Mouse (Mus musculus): Measurements from ENCODE around the gene Izumo1. TPM values are rescaled to one million over a fixed set of nuclear protein-coding genes. Genes with fewer than 3 reads are reported as not detected.

Izumo1 gene
- polyA plus RNA-seq, 1 experiment from 2014 or later = 0.10 TPM

DNA sequence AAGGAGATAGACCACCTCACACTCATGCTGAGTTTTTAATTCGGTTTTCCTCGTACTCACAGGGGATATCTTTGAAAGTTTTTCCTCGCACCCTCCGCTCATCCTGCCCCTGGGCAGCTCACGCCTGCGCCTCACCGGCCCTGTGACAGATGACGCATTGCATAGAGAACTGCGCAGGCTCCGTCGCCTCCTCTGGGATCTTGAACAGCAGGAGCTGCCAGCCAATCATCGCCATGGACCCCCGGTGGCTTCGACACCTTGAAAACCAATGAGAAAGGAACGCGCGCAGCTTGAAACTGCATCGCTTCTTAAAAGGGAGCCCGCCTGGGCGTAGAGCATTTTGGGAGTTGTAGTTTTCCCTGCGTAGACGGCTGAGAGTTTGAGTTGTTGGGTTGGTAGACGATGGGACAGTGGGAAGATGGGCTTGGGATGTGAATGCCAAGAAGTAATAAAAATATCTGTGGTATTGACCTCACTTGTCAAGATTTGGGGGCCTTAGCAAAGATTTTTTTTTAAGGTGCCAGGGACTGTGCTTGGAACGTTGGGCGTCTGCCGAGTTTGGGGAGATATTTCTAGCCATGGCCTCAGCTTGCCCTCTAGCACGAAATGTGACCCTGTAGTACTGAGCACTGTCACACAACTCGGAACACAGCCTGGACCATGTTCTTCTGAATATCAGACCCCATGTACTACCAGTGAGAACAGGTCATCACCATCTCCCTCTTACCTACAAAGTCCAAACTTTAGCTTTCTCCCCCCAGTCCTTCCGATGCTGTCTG, 17.2 kb downstream of the Izumo1 start:
- Histone ChIP-seq H3K9ac (peak overlapping the region; percentile 48; the same call in 1 of the 2 replicates), H3K9me3 (replicated peaks) (0 out of 2 replicates have a peak, but pooled peaks cover 3% of the 10 kb centered on the region), H3K4me2 (peak overlapping the region; percentile 59), H3K36me3 (ENCODE audit: poor library complexity, severe bottlenecking) (peaks cover 9% of the 10 kb centered on the region), H3K4me1 (peaks cover 27% of the 10 kb centered on the region), H3K27ac (no peak overlapping the region), H3K27me3 (no peaks in the 10 kb centered on the region), H3K4me3 (peak overlapping the region; percentile 19)
- ATAC-seq = peak; percentile 93
- WGBS = 17% methylated on average over 29 of the region's 29 CpGs

DNA sequence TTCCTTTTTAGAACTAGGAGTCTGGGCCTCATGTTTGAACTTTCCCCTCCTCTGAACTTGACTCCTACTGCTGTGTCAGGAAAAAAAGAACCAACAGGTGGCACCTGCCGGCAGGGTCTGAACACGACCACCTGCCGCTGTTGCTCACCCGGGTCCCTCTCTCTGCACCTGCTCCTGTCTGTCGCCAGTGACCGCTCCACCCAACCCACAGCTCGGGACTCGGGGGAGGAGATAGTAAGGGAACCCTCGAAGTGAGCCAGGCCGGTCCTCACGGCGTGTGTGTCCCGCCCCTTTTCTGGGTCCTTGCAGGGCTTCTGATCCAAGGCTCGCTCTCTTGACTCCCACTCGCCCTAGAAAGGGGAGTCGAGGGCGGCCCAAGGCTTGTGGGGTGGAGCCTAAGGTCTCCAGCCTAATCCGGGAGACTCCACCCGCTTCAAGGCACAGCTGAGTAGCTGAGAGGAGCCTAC, 18.0 kb downstream of the Izumo1 start, which contains the start of gene Mamstr:
TSS of gene Mamstr (plus strand) at position 417 of the 467 bp plus-strand sequence.
- peaks cover 33% of the 10 kb centered on the region for H3K4me1 ChIP-seq
- no peak for ATAC-seq
- 0 out of 2 replicates have a peak, but pooled peaks cover 3% of the 10 kb centered on the region for H3K9me3 ChIP-seq (replicated peaks)
- peaks cover 9% of the 10 kb centered on the region for H3K36me3 ChIP-seq (ENCODE audit: poor library complexity, severe bottlenecking)
- peak within 1 kb of the TSS; percentile 59; the same call in 1 of the 2 replicates for H3K4me2 ChIP-seq
- no peak within 1 kb of the TSS; the same call in 1 of the 2 replicates for H3K27ac ChIP-seq
- no peak within 1 kb of the TSS for H3K4me3 ChIP-seq
- 20% methylated on average over 19 of the region's 19 CpGs for WGBS
- no peak within 1 kb of the TSS for H3K9ac ChIP-seq
- no peaks in the 10 kb centered on the region for H3K27me3 ChIP-seq

DNA sequence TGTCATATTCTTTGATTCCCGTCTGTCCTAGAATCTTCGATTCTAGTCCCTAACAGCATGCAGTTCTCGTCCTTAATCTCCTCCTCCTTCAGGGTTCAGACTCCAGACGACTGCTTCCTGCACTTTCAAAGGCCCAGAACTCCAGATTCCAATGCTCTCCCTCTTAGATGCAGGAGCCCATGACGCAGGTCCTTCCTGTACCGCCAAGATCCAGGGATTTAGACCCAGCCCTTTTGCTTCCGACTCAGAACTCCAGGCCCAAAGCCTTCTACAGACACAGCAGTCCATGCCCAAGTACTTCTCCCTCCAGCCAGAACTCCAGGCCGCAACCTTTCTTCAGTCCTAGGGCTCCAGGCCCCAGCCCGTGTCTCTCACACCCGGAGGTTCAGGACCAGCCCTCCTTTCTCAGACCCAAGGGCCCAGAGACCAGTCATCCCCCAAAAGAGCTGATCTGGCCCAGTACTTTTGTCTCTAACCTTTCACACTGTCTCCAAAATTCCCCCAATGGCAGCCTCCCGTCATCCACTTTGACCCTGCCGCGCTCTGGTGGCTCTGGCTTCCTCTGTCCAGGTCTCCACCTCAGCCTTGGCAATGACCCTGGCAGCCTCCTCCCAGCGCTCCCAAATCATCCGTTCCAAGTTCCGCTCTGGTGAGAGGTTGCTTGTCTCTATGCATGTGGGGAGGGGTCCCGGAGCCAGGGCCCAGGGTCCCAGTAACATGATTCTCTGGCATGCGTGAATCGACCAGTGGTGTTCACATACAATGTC, 18.8 kb downstream of the Izumo1 start:
- ATAC-seq = no peak
- Histone ChIP-seq H3K9ac (no peak overlapping the region), H3K27ac (no peak overlapping the region; the same call in 1 of the 2 replicates), H3K36me3 (ENCODE audit: poor library complexity, severe bottlenecking) (peaks cover 9% of the 10 kb centered on the region), H3K4me1 (peaks cover 37% of the 10 kb centered on the region), H3K27me3 (no peaks in the 10 kb centered on the region), H3K4me2 (no peak overlapping the region), H3K4me3 (no peak overlapping the region), H3K9me3 (replicated peaks) (0 out of 2 replicates have a peak, but pooled peaks cover 3% of the 10 kb centered on the region)
- 72% methylated on average over 19 of the region's 19 CpGs for WGBS

DNA sequence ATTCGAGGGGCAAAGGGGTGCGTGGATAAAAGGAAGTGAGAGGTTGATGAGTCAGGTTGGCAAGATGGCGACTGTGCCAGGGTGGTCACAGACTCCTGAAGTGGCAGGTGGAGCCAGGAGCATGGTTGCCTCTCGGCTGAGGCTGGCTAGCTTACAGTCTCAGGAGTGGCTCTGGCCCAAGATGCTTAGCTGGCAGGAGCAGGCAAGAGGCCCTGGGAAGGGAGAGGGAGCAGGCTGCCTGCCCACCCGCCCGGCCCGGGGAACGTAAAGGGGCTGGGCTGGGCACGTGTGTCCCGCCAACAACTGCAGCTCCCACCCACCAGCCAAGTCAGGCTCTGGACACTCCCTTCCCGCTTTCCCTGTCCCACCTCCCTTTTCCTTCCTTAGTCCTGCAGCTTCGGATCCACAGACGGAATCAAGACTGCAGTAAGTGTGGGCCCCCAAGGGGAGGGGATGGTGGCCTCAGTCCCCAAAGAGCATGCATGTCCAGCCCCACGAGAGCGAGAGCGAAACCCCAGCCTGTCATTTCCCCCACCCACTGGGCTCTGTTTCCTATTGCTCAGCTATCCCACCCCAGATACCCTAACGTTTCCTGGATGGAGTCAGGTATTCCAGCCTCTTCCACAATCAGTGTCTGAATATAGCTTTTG, 19.9 kb downstream of the Izumo1 start:
- H3K4me1 ChIP-seq = peaks cover 37% of the 10 kb centered on the region
- WGBS = 56% methylated on average over 17 of the region's 17 CpGs
- peaks cover 4% of the 10 kb centered on the region; the same call in 1 of the 2 replicates for H3K36me3 ChIP-seq (ENCODE audit: poor library complexity, severe bottlenecking)
- 0 out of 2 replicates have a peak overlapping the region, but pooled peaks have one; percentile 0 for H3K9ac ChIP-seq
- peak overlapping the region; percentile 7; the same call in 1 of the 2 replicates for H3K4me2 ChIP-seq
- no peak for ATAC-seq
- no peaks in the 10 kb centered on the region for H3K9me3 ChIP-seq (replicated peaks)
- no peak overlapping the region for H3K4me3 ChIP-seq
- no peaks in the 10 kb centered on the region for H3K27me3 ChIP-seq
- H3K27ac ChIP-seq = peak overlapping the region; percentile 31

DNA sequence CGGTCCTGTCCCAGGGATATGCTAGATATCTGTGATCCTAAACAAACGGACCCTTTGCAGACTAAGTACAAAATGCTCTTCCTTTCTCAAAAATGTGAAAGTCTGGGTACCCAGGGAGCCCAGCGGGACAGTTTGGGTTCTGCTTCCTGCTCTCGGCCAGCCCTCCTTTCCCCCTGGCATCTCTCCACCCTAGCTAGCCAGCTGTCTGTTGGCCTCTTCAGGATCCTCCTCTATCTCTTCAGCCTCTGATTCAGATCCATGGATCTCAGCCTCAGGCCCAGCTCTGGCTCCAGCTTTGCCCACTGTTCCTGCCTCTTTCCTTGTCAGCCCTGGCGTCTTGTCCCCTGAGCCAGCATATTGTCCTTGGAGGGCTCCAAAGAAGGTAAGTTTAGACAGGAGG, 20.5 kb downstream of the Izumo1 start:
- H3K4me3 ChIP-seq = no peak overlapping the region
- peak overlapping the region; percentile 31; the same call in 1 of the 2 replicates for H3K27ac ChIP-seq
- no peaks in the 10 kb centered on the region for H3K36me3 ChIP-seq (ENCODE audit: poor library complexity, severe bottlenecking)
- H3K4me2 ChIP-seq = peak overlapping the region; percentile 87
- H3K9me3 ChIP-seq (replicated peaks) = no peaks in the 10 kb centered on the region
- no peak for ATAC-seq
- H3K9ac ChIP-seq = 0 out of 2 replicates have a peak overlapping the region, but pooled peaks have one; percentile 0
- 88% methylated on average over 5 of the region's 5 CpGs for WGBS
- H3K27me3 ChIP-seq = no peaks in the 10 kb centered on the region
- peaks cover 37% of the 10 kb centered on the region for H3K4me1 ChIP-seq

DNA sequence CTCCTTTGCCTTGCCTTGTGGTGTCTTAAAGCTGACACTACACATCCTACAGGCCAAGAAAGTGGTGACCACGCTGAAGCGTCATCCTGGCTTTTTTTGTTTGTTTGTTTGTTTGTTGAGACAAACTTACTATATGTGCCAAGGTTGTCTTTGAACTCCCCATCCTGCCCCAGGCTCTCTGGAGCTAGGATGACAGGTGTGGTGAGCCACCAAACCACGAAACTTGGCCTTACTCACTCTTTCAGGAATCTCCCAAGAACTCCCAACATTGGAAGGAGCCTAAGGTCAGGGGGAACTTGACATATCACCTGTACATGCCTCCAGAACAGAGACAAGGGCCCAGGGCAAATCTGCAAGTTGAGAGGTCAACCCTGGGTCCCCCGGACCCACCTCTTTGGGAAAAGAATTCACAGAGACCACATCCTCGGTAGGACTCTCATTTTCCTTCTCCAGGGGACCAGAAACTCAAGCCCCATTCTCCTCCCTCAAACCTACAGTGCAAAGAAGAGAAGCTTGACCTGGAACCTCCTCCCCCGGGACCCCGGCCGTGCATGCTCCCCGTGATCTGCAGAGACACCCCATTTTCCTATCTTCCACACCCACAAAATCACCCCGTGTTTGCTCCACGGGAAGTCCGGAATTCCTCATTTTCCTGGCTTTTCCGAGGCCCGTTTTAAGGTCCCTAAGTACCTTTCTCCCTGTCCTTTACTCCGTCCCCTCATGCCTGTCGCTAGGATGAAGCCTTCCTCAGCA, 21.1 kb downstream of the Izumo1 start:
- H3K4me2 ChIP-seq = peak overlapping the region; percentile 87
- 32% methylated on average over 16 of the region's 16 CpGs for WGBS

DNA sequence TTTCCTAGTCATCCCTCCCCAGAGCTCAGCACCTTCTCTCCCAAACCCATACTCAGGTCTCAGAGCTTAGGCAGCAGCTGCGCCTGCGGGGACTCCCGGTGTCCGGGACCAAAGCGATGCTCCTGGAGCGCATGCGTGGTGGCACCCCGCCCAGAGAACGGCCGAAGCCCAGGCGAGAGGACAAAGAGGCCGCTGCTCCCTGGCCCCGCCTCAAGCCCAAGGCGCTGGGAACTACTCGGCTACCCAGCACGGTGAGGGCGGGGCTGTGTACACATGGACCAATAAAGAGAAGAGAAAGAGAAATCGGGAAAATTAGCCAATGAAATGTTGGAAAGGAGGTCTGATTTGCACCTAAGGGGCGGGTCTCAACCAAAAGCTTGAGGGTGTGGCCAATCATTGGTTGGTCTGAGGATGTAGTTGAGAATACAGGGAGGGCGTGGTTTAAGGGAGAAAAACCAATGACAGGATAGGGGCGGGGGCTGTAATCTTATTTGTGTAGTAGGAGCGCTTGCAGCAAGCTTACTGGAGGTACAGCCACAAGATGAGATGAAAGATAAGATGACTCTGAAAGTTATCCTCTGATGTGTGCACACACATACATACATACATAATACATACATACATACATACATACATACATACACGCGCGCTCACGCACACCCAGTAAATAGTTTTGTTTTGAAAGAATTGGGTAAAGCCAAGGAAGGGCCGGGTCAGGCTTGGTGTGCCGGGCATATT, 22.0 kb downstream of the Izumo1 start:
- under 1% methylated on average over 28 of the region's 28 CpGs for WGBS
- Histone ChIP-seq H3K4me3 (peak overlapping the region; percentile 48), H3K27me3 (0 out of 2 replicates have a peak, but pooled peaks cover 7% of the 10 kb centered on the region), H3K9me3 (replicated peaks) (no peaks in the 10 kb centered on the region), H3K27ac (peak overlapping the region; percentile 86), H3K4me1 (peaks cover 30% of the 10 kb centered on the region), H3K36me3 (ENCODE audit: poor library complexity, severe bottlenecking) (no peaks in the 10 kb centered on the region), H3K4me2 (peak overlapping the region; percentile 87), H3K9ac (peak overlapping the region; percentile 81)
- peak; percentile 92 for ATAC-seq

More for the DNA sequence above, 21.1 kb downstream of the Izumo1 start:
- peak overlapping the region; percentile 48 for H3K4me3 ChIP-seq
- 0 out of 2 replicates have a peak, but pooled peaks cover 6% of the 10 kb centered on the region for H3K27me3 ChIP-seq
- no peak for ATAC-seq
- peak overlapping the region; percentile 86 for H3K27ac ChIP-seq
- H3K9ac ChIP-seq = peak overlapping the region; percentile 81
- H3K9me3 ChIP-seq (replicated peaks) = no peaks in the 10 kb centered on the region
- peaks cover 37% of the 10 kb centered on the region for H3K4me1 ChIP-seq
- no peaks in the 10 kb centered on the region for H3K36me3 ChIP-seq (ENCODE audit: poor library complexity, severe bottlenecking)

DNA sequence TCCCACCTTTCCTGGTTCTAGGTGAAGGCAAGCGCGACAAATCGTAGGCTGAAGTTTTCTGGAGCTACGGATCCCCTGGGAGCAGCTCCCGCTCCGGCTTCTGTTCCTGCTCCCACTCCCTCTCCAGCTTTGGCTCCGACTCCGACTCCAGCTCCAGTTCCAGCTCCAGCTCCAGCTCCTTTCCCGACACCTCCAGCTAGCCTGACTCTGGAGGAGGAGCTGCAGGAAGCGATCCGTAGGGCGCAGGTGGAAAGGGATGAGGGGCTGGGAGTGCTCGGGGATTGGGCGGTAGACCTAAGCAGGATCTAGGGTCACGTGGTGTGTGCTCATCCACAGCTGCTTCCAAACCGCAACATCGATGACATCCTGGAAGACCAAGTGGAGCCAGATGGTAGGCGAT, 22.6 kb downstream of the Izumo1 start:
- peak overlapping the region; percentile 65 for H3K9ac ChIP-seq
- H3K36me3 ChIP-seq (ENCODE audit: poor library complexity, severe bottlenecking) = no peaks in the 10 kb centered on the region
- 0 out of 2 replicates have a peak, but pooled peaks cover 7% of the 10 kb centered on the region for H3K27me3 ChIP-seq
- no peaks in the 10 kb centered on the region for H3K9me3 ChIP-seq (replicated peaks)
- H3K4me2 ChIP-seq = peak overlapping the region; percentile 87
- 1% methylated on average over 18 of the region's 18 CpGs for WGBS
- H3K4me1 ChIP-seq = peaks cover 30% of the 10 kb centered on the region
- H3K4me3 ChIP-seq = peak overlapping the region; percentile 48
- H3K27ac ChIP-seq = peak overlapping the region; percentile 86
- ATAC-seq = peak; percentile 39

DNA sequence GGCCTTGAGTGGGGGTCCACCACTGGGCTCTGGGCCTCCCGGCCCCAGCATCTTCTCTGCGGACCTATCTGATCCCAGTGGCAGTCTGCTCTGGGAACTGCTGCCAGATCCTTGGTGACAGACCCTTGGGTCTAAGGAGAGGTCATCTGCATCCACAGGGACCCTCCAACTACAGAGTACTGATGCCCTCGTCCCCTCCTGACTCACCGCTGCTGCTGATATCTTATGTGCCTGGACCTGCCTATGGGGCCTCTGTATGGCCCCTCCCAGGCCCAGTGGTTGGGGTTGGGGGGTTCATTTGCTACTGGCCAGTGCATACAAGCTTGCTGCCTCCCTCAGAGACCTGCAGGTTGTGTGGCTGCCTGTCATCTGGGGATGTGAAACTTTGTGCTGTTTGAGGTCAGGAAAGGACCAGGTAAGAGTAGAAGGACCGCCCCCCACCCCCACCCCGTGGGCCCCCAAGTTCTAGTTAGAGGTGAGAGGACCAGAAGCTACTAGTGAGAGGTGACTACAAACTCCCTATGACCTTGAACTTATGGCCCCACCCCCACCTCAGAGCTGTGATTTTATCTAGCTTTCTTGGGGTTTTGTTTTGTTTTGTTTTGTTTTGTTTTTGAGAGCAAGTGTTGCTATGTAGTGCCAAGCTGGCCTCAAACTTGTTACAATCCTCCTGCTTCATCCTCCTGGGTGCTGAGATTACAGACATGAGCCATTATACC, 23.4 kb downstream of the Izumo1 start:
- WGBS = 71% methylated on average over 6 of the region's 6 CpGs
- peak overlapping the region; percentile 48; the same call in 1 of the 2 replicates for H3K4me3 ChIP-seq
- no peaks in the 10 kb centered on the region for H3K36me3 ChIP-seq (ENCODE audit: poor library complexity, severe bottlenecking)
- H3K4me1 ChIP-seq = peaks cover 30% of the 10 kb centered on the region
- H3K27ac ChIP-seq = peak overlapping the region; percentile 86
- H3K4me2 ChIP-seq = peak overlapping the region; percentile 87
- no peak for ATAC-seq
- 0 out of 2 replicates have a peak, but pooled peaks cover 7% of the 10 kb centered on the region for H3K27me3 ChIP-seq
- no peaks in the 10 kb centered on the region for H3K9me3 ChIP-seq (replicated peaks)
- peak overlapping the region; percentile 65; the same call in 1 of the 2 replicates for H3K9ac ChIP-seq

DNA sequence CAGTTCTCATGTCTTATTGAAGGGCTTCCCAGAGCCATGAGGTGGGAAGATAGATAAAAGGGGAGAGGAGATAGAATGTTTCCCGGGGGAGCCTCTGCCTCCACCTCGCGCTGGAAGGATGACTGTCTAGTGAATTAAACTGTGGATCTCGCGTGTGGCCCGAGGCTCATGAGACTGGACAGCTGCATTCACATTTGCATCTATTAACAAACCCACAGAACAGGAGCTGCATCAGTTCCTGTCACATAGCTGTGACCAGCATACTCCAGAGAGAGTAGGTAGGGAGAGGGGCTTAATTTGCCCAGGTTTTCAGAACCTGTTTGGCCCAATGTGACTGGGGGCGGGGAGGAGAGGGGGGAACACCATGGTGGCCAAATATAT, 24.0 kb downstream of the Izumo1 start:
- H3K4me1 ChIP-seq = peaks cover 30% of the 10 kb centered on the region

More for the DNA sequence above, 24.0 kb downstream of the Izumo1 start:
- no peak overlapping the region for H3K4me2 ChIP-seq
- H3K36me3 ChIP-seq (ENCODE audit: poor library complexity, severe bottlenecking) = no peaks in the 10 kb centered on the region
- no peak for ATAC-seq
- 89% methylated on average over 7 of the region's 7 CpGs for WGBS
- H3K9ac ChIP-seq = no peak overlapping the region
- H3K9me3 ChIP-seq (replicated peaks) = no peaks in the 10 kb centered on the region
- H3K27ac ChIP-seq = no peak overlapping the region
- H3K27me3 ChIP-seq = 0 out of 2 replicates have a peak, but pooled peaks cover 7% of the 10 kb centered on the region
- no peak overlapping the region for H3K4me3 ChIP-seq

Measured in forebrain, embryonic 13.5 days (tissue).